Mouse (Mus musculus): Measurements from ENCODE around the gene Ahdc1. TPM values are rescaled to one million over a fixed set of nuclear protein-coding genes. Genes with fewer than 3 reads are reported as not detected.

Gene Ahdc1
- total RNA-seq, 1 experiment from 2014 or later, result 9.1 TPM

Other genes starting within 250 kb of the Ahdc1 start
- gene Rpa2, start 242.9 kb upstream of the Ahdc1 start, total RNA-seq (2017), result 24.2 and 32.4 TPM in 2 replicates
- gene Themis2, start 214.9 kb upstream of the Ahdc1 start, total RNA-seq (2017), result 269 and 270 TPM in 2 replicates
- gene Ppp1r8, start 168.1 kb upstream of the Ahdc1 start, total RNA-seq (2017), result 39.9 and 42.0 TPM in 2 replicates
- 33.6 and 34.8 TPM in 2 replicates for gene Stx12, start 126.8 kb upstream of the Ahdc1 start, total RNA-seq (2017)
- 31.1 and 35.4 TPM in 2 replicates for gene Fam76a, start 88.7 kb upstream of the Ahdc1 start, total RNA-seq (2017)
- gene Fgr, start 37.2 kb upstream of the Ahdc1 start, total RNA-seq (2017), result 301 and 321 TPM in 2 replicates
- 89.1 and 105 TPM in 2 replicates for gene Wasf2, start 119.2 kb downstream of the Ahdc1 start, total RNA-seq (2017)
- gene Cd164l2, start 200.9 kb downstream of the Ahdc1 start, total RNA-seq (2017), result 2.9 TPM in 1 of 2 replicates, not detected in the other
- not detected in 2 replicates for gene Gpr3, start 201.3 kb downstream of the Ahdc1 start, total RNA-seq (2017)
- 1.0 and 2.9 TPM in 2 replicates for gene Map3k6, start 229.6 kb downstream of the Ahdc1 start, total RNA-seq (2017)